9 mouse cellular contexts compared by ENCODE assay signal in the genomic region with DNA sequence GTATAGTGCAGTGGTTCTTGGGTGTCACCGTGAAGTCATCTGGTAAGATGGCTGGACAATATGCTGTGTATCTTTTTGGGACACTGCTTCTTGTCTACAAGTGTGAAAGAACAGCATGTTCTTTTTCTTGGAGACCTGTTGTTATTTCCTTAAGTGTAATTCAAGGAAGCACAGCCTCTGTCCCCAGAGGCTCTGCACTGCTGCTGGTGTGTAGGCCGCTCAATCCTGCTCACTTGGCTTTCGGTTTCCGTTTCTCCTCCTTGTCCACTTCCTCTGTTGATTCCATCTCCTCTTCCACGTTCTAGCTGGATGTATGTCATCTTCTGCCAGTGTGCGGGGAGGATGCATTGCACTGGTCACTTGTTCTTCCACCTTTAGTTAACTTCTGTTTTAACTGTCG. TPM values are rescaled to one million over a fixed set of nuclear protein-coding genes. Genes with fewer than 3 reads are reported as not detected.
DNase-seq lines count a peak whose midpoint lies in the region; ATAC-seq lines count a peak whose summit lies in the region.
"Had no signal": no experiment of that assay in that cellular context is flagged by ENCODE, and none has a peak within 500 bp of the region (broad histone marks: within the 10 kb centered on the region; RNA-seq: fewer than 3 reads in every experiment).

No protein-coding gene starts in this region.

- no peak overlapping the region for H3K9ac ChIP-seq in hindbrain, embryonic 14.5 days
- no peak overlapping the region for H3K9ac ChIP-seq in neural tube, embryonic 13.5 days
- H3K9ac ChIP-seq in neural tube, embryonic 15.5 days (replicated peaks) = no peak overlapping the region
- no peak overlapping the region for H3K9ac ChIP-seq in intestine, embryonic 15.5 days
- H3K9ac ChIP-seq: liver, embryonic 15.5 days had no signal

- H3K4me3 ChIP-seq in hindbrain, embryonic 10.5 days = no peak overlapping the region
- H3K4me3 ChIP-seq in hindbrain, embryonic 14.5 days (replicated peaks; ENCODE audit: low read length) = no peak overlapping the region
- no peak overlapping the region for H3K4me3 ChIP-seq in neural tube, embryonic 13.5 days
- H3K4me3 ChIP-seq in neural tube, embryonic 15.5 days (replicated peaks) = no peak overlapping the region
- no peak overlapping the region for H3K4me3 ChIP-seq in intestine, embryonic 15.5 days (replicated peaks)
- H3K4me3 ChIP-seq: liver, embryonic 15.5 days had no signal

- WGBS in hindbrain, embryonic 10.5 days = 82% methylated on average over 7 of the region's 7 CpGs
- 66% methylated on average over 7 of the region's 7 CpGs for WGBS in hindbrain, embryonic 14.5 days
- 68% methylated on average over 7 of the region's 7 CpGs for WGBS in neural tube, embryonic 13.5 days
- WGBS in neural tube, embryonic 15.5 days = 70% methylated on average over 7 of the region's 7 CpGs
- WGBS in intestine, embryonic 15.5 days = 73% methylated on average over 7 of the region's 7 CpGs

- no peaks in the 10 kb centered on the region for H3K36me3 ChIP-seq in hindbrain, embryonic 10.5 days
- H3K36me3 ChIP-seq in hindbrain, embryonic 14.5 days (replicated peaks; ENCODE audit: control insufficient read depth, insufficient read depth) = no peaks in the 10 kb centered on the region
- no peaks in the 10 kb centered on the region for H3K36me3 ChIP-seq in neural tube, embryonic 13.5 days
- H3K36me3 ChIP-seq in neural tube, embryonic 15.5 days = no peaks in the 10 kb centered on the region
- no peaks in the 10 kb centered on the region for H3K36me3 ChIP-seq in intestine, embryonic 15.5 days
- H3K36me3 ChIP-seq: liver, embryonic 15.5 days had no signal

- no peak for ATAC-seq in hindbrain, embryonic 14.5 days (ENCODE audit: low FRiP score)
- 0 out of 2 replicates have a peak, but pooled peaks have one; percentile 4 for ATAC-seq in neural tube, embryonic 13.5 days (ENCODE audit: low read depth)
- no peak for ATAC-seq in neural tube, embryonic 15.5 days (ENCODE audit: low FRiP score)
- no peak for ATAC-seq in intestine, embryonic 15.5 days

- peaks cover 8% of the 10 kb centered on the region for H3K4me1 ChIP-seq in hindbrain, embryonic 10.5 days (replicated peaks)
- 0 out of 2 replicates have a peak, but pooled peaks cover 11% of the 10 kb centered on the region for H3K4me1 ChIP-seq in hindbrain, embryonic 14.5 days (replicated peaks; ENCODE audit: control insufficient read depth, insufficient read depth, low read length)
- peaks cover 23% of the 10 kb centered on the region for H3K4me1 ChIP-seq in neural tube, embryonic 13.5 days (replicated peaks)
- H3K4me1 ChIP-seq in neural tube, embryonic 15.5 days = peaks cover 17% of the 10 kb centered on the region
- H3K4me1 ChIP-seq in intestine, embryonic 15.5 days (replicated peaks) = peaks cover 13% of the 10 kb centered on the region
- H3K4me1 ChIP-seq: liver, embryonic 15.5 days had no signal

- no peak for DNase-seq in hindbrain, embryonic 10.5 days (ENCODE audit: low spot score)
- no peak for DNase-seq in hindbrain, embryonic 14.5 days (ENCODE audit: low spot score)
- peak; percentile 20 for DNase-seq in testis, postnatal 14 days (ENCODE audit: low spot score)
- DNase-seq in right cerebral cortex, adult 18-20 months = no peak
- DNase-seq in cerebellum, adult 11 months = no peak

- no peaks in the 10 kb centered on the region for H3K9me3 ChIP-seq in hindbrain, embryonic 10.5 days
- H3K9me3 ChIP-seq in hindbrain, embryonic 14.5 days (ENCODE audit: control insufficient read depth, low read length) = no peaks in the 10 kb centered on the region
- no peaks in the 10 kb centered on the region for H3K9me3 ChIP-seq in neural tube, embryonic 13.5 days
- H3K9me3 ChIP-seq in neural tube, embryonic 15.5 days (replicated peaks) = no peaks in the 10 kb centered on the region
- H3K9me3 ChIP-seq in intestine, embryonic 15.5 days = no peaks in the 10 kb centered on the region
- H3K9me3 ChIP-seq: liver, embryonic 15.5 days had no signal

- peak overlapping the region; percentile 4; the same call in 1 of the 2 replicates for H3K27ac ChIP-seq in hindbrain, embryonic 10.5 days
- H3K27ac ChIP-seq in hindbrain, embryonic 14.5 days = no peak overlapping the region
- H3K27ac ChIP-seq in neural tube, embryonic 13.5 days (replicated peaks) = no peak overlapping the region
- H3K27ac ChIP-seq in neural tube, embryonic 15.5 days (replicated peaks) = no peak overlapping the region
- no peak overlapping the region for H3K27ac ChIP-seq in intestine, embryonic 15.5 days
- H3K27ac ChIP-seq: liver, embryonic 15.5 days had no signal

- H3K4me2 ChIP-seq in hindbrain, embryonic 14.5 days (replicated peaks) = no peak overlapping the region
- H3K4me2 ChIP-seq in neural tube, embryonic 13.5 days = no peak overlapping the region
- no peak overlapping the region for H3K4me2 ChIP-seq in neural tube, embryonic 15.5 days
- peak overlapping the region; percentile 14; the same call in 1 of the 2 replicates for H3K4me2 ChIP-seq in intestine, embryonic 15.5 days (replicated peaks)
- H3K4me2 ChIP-seq: liver, embryonic 15.5 days had no signal

- H3K27me3 ChIP-seq in hindbrain, embryonic 10.5 days (ENCODE audit: insufficient read depth, poor library complexity, severe bottlenecking) = no peaks in the 10 kb centered on the region
- no peaks in the 10 kb centered on the region for H3K27me3 ChIP-seq in hindbrain, embryonic 14.5 days (ENCODE audit: control insufficient read depth, insufficient read depth, low read length)
- H3K27me3 ChIP-seq in neural tube, embryonic 13.5 days = no peaks in the 10 kb centered on the region
- H3K27me3 ChIP-seq in neural tube, embryonic 15.5 days (replicated peaks) = no peaks in the 10 kb centered on the region
- H3K27me3 ChIP-seq in intestine, embryonic 15.5 days (replicated peaks) = no peaks in the 10 kb centered on the region
- H3K27me3 ChIP-seq: liver, embryonic 15.5 days had no signal

RNA-seq across cellular contexts. Expression of a gene that starts 19.0 kb away (rescaled TPM):
- polyA plus RNA-seq in hindbrain, embryonic 10.5 days (2016; fragmentation: Nextera tagmentation; extraction: Ambion mirVana) = 9.2 and 10.0 TPM in 2 replicates
- 8.5 and 11.2 TPM in 2 replicates for polyA plus RNA-seq in hindbrain, embryonic 14.5 days (2014; fragmentation: Nextera tagmentation; extraction: Ambion mirVana)
- 8.0 and 9.6 TPM in 2 replicates for polyA plus RNA-seq in neural tube, embryonic 13.5 days (2015; fragmentation: Nextera tagmentation; extraction: Ambion mirVana)
- polyA plus RNA-seq in neural tube, embryonic 15.5 days (2015; fragmentation: Nextera tagmentation; extraction: Ambion mirVana) = 9.1 and 9.7 TPM in 2 replicates
- polyA plus RNA-seq in intestine, embryonic 15.5 days (2015; fragmentation: Nextera tagmentation; extraction: Ambion mirVana) = 9.0 and 9.4 TPM in 2 replicates
